Mouse (Mus musculus): Measurements from ENCODE around the gene Ccser2.

Ccser2 gene

GRCm38 (mm10) chr14:36942716-36943115, 25.9 kb downstream of the Ccser2 start:
- DNase-seq (ENCODE audit: extremely low read depth, low read depth), result no peak

GRCm38 (mm10) chr14:36937941-36938340, 30.6 kb downstream of the Ccser2 start:
- DNase-seq (ENCODE audit: extremely low read depth, low read depth), result no peak

- DNase-seq (ENCODE audit: extremely low read depth, low read depth), result no peak
Observed at GRCm38 (mm10) chr14:36937080-36937878, 31.3 kb downstream of the Ccser2 start.

- DNase-seq (ENCODE audit: extremely low read depth, low read depth), result no peak
Observed at GRCm38 (mm10) chr14:36932638-36933382, 35.8 kb downstream of the Ccser2 start.

GRCm38 (mm10) chr14:36932038-36932437, 36.5 kb downstream of the Ccser2 start:
- no peak for DNase-seq (ENCODE audit: extremely low read depth, low read depth)

- DNase-seq (ENCODE audit: extremely low read depth, low read depth), result no peak
Observed at GRCm38 (mm10) chr14:36923383-36923782, 45.2 kb downstream of the Ccser2 start.

GRCm38 (mm10) chr14:36921346-36922049, 47.1 kb downstream of the Ccser2 start:
- DNase-seq (ENCODE audit: extremely low read depth, low read depth), result no peak

GRCm38 (mm10) chr14:36919886-36920285, 48.7 kb downstream of the Ccser2 start:
- no peak for DNase-seq (ENCODE audit: extremely low read depth, low read depth)

- no peak for DNase-seq (ENCODE audit: extremely low read depth, low read depth)
Observed at GRCm38 (mm10) chr14:36919146-36919545, 49.4 kb downstream of the Ccser2 start.

GRCm38 (mm10) chr14:36915203-36915602, 53.4 kb downstream of the Ccser2 start:
- no peak for DNase-seq (ENCODE audit: extremely low read depth, low read depth)

GRCm38 (mm10) chr14:36914473-36915005, 54.0 kb downstream of the Ccser2 start:
- DNase-seq (ENCODE audit: extremely low read depth, low read depth), result no peak

- DNase-seq (ENCODE audit: extremely low read depth, low read depth), result no peak
Observed at GRCm38 (mm10) chr14:36911738-36912137, 56.8 kb downstream of the Ccser2 start.

- no peak for DNase-seq (ENCODE audit: extremely low read depth, low read depth)
Observed at GRCm38 (mm10) chr14:36905809-36906522, 62.6 kb downstream of the Ccser2 start.

- no peak for DNase-seq (ENCODE audit: extremely low read depth, low read depth)
Observed at GRCm38 (mm10) chr14:36904206-36904605, 64.4 kb downstream of the Ccser2 start.

- no peak for DNase-seq (ENCODE audit: extremely low read depth, low read depth)
Observed at GRCm38 (mm10) chr14:36900883-36901282, 67.7 kb downstream of the Ccser2 start.

- no peak for DNase-seq (ENCODE audit: extremely low read depth, low read depth)
Observed at GRCm38 (mm10) chr14:36894701-36895100, 73.9 kb downstream of the Ccser2 start.

GRCm38 (mm10) chr14:36892762-36893358, 75.7 kb downstream of the Ccser2 start:
- DNase-seq (ENCODE audit: extremely low read depth, low read depth), result no peak

- no peak for DNase-seq (ENCODE audit: extremely low read depth, low read depth)
Observed at GRCm38 (mm10) chr14:36890130-36890529, 78.4 kb downstream of the Ccser2 start.

GRCm38 (mm10) chr14:36885680-36886079, 82.9 kb downstream of the Ccser2 start:
- DNase-seq (ENCODE audit: extremely low read depth, low read depth), result no peak

GRCm38 (mm10) chr14:36885117-36885516, 83.5 kb downstream of the Ccser2 start:
- no peak for DNase-seq (ENCODE audit: extremely low read depth, low read depth)

GRCm38 (mm10) chr14:36883576-36883975, 85.0 kb downstream of the Ccser2 start:
- DNase-seq (ENCODE audit: extremely low read depth, low read depth), result no peak
